Mouse (Mus musculus): ENCODE data around the gene Scgb2b26. TPM values are rescaled to one million over a fixed set of nuclear protein-coding genes. Genes with fewer than 3 reads are reported as not detected.
"Not testable (repeated sequence)": the region's sequence is repeated elsewhere in the genome, so short reads cannot be mapped to it uniquely, and the experiment has no call there.

Gene Scgb2b26
- not detected in 2 replicates for polyA plus RNA-seq (2012; ENCODE audit: insufficient read depth, insufficient read length, low replicate concordance, missing spikeins)

DNA sequence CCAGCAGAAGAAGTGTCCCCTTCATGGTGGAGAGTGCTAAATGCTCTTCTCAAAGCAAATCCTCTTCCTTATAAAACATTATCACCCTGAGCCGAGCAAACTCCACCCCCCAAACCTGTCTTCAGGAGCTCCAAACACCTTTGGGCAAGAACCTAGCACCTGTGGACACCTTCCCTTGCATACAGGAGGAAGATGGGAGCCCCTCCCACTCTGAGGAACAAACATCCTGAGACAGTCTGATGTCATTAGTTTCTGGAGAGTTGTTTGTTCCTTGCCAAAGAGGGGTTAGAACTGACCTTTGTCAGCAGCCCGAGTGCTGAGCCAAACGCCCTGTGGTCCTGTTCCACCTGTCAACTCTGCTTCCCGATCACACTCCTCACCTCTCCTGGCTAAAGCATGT, at the start of gene Scgb2b26:
TSS of gene Scgb2b26 (minus strand) at position 101 of the 400 bp plus-strand sequence.
- Histone ChIP-seq H3K4me1 (ENCODE audit: control insufficient read depth, insufficient read depth, low read length) (no peaks in the 10 kb centered on the region), H3K27ac (ENCODE audit: insufficient read depth, low read depth, low read length) (no peak within 1 kb of the TSS), H3K4me3 (ENCODE audit: insufficient read depth, low read depth, low read length) (no peak within 1 kb of the TSS)
- TF ChIP-seq CTCF (IDR thresholded peaks at IDR 0.05; ENCODE audit: insufficient read depth, low read depth, low read length) (no peak), POLR2A (IDR thresholded peaks at IDR 0.05; ENCODE audit: insufficient read depth, low read depth, low read length) (no peak)
- WGBS = 87% methylated on average over 4 of the region's 4 CpGs

DNA sequence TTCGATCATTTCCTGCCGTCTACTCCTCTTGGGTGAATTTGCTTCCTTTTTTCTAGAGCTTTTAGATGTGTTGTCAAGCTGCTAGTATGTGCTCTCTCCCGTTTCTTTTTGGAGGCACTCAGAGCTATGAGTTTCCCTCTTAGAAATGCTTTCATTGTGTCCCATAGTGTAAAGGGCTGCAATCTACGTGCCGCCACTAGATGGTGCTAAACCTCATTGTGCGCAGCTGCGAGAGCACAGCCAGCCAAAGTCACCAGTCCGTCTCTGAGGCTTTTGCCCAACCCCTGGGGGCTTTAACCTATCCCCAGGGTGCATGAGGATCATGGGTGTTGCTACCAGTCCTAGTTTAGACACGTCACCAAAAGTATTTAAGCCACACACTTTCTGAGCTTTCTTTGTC, 37.4 kb upstream of the Scgb2b26 start:
- H3K4me1 ChIP-seq (ENCODE audit: control insufficient read depth, insufficient read depth, low read length); H3K27ac ChIP-seq (ENCODE audit: insufficient read depth, low read depth, low read length); H3K4me3 ChIP-seq (ENCODE audit: insufficient read depth, low read depth, low read length): not testable (repeated sequence)
- 32% methylated on average over 8 of the region's 9 CpGs for whole genome bisulfite sequencing

DNA sequence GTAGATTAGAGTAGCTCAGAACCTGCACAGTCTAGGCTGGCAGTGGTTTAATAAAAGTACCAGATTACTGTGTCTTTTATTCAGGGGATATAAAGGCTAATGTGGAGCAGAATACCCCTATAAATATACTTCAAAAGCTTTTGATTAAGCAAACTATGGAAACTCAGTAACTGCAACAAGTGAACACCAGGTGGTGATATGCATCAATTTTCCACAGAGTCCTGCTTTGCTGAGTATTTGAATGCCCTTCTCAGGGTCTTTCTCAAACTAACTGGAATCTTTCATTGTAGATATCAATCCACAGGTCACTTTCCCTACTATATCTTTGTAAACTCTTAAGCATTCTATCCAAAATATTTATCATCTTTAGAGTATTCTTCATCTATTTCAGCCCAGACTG, 41.9 kb downstream of the Scgb2b26 start:
- TF ChIP-seq POLR2A (IDR thresholded peaks at IDR 0.05; ENCODE audit: insufficient read depth, low read depth, low read length) (no peak), CTCF (IDR thresholded peaks at IDR 0.05; ENCODE audit: insufficient read depth, low read depth, low read length) (no peak)
- Histone ChIP-seq H3K4me3 (ENCODE audit: insufficient read depth, low read depth, low read length) (no peak overlapping the region), H3K27ac (ENCODE audit: insufficient read depth, low read depth, low read length) (no peak overlapping the region), H3K4me1 (ENCODE audit: control insufficient read depth, insufficient read depth, low read length) (no peaks in the 10 kb centered on the region)

DNA sequence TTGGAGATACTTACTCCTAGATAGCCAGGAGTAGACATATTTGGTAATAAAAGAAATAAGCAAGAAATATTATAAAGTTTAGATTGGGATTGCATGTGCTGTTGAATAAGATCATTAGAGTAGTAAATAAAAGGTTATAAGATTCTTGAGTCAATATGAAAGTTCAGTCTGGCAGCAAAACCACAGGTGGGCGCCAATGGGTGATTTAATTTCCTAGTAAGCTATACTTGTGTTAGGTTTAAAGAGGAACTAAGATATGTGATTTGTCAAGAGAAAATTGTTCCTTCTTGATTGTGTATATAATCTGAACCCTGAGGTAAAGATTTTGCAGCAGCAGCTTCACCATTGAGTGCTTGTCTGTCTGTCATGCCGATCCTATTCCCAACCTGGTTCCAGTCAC, 44.0 kb downstream of the Scgb2b26 start:
- Histone ChIP-seq H3K4me3 (ENCODE audit: insufficient read depth, low read depth, low read length) (no peak overlapping the region), H3K4me1 (ENCODE audit: control insufficient read depth, insufficient read depth, low read length) (no peaks in the 10 kb centered on the region), H3K27ac (ENCODE audit: insufficient read depth, low read depth, low read length) (no peak overlapping the region)
- TF ChIP-seq POLR2A (IDR thresholded peaks at IDR 0.05; ENCODE audit: insufficient read depth, low read depth, low read length) = no peak
- no peak for TF ChIP-seq CTCF (IDR thresholded peaks at IDR 0.05; ENCODE audit: insufficient read depth, low read depth, low read length)
- WGBS = 90% methylated on average over 2 of the region's 2 CpGs

DNA sequence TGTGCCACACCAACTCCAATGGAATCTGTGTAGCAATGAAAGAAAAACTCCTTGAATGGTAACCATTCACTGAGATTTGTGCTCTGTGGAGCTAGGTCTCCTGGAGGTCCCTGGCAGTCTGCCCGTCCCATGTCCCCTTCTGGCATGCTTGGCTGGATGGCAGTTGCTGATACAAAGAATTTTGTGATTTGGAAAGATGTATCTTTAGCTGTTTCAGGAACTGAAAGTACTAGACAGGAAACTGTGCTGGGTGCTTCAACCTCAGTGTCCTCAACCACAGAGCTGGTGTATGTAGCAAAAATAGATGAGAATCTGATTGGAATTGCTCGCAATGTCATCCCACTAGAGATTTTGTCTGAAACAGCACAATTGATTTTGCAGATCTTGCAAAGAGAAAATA, 44.8 kb downstream of the Scgb2b26 start:
- no peak overlapping the region for H3K27ac ChIP-seq (ENCODE audit: insufficient read depth, low read depth, low read length)
- no peaks in the 10 kb centered on the region for H3K4me1 ChIP-seq (ENCODE audit: control insufficient read depth, insufficient read depth, low read length)
- 55% methylated on average over 2 of the region's 2 CpGs for WGBS
- no peak overlapping the region for H3K4me3 ChIP-seq (ENCODE audit: insufficient read depth, low read depth, low read length)
- TF ChIP-seq POLR2A (IDR thresholded peaks at IDR 0.05; ENCODE audit: insufficient read depth, low read depth, low read length) (no peak), CTCF (IDR thresholded peaks at IDR 0.05; ENCODE audit: insufficient read depth, low read depth, low read length) (no peak)

Other genes with a start within 250 kb of the Scgb2b26 start
- gene Scgb2b24, start 205.7 kb downstream of the Scgb2b26 start, polyA plus RNA-seq (2012; ENCODE audit: insufficient read depth, insufficient read length, low replicate concordance, missing spikeins) = not detected in 2 replicates
- gene Scgb1b24, start 201.2 kb downstream of the Scgb2b26 start, polyA plus RNA-seq (2012; ENCODE audit: insufficient read depth, insufficient read length, low replicate concordance, missing spikeins) = not detected in 2 replicates
- not detected in 2 replicates for gene Scgb2b27, start 68.9 kb upstream of the Scgb2b26 start, polyA plus RNA-seq (2012; ENCODE audit: insufficient read depth, insufficient read length, low replicate concordance, missing spikeins)
- gene Scgb1b27, start 76.4 kb upstream of the Scgb2b26 start, polyA plus RNA-seq (2012; ENCODE audit: insufficient read depth, insufficient read length, low replicate concordance, missing spikeins) = not detected in 2 replicates
- gene Scgb1b30, start 150.4 kb upstream of the Scgb2b26 start, polyA plus RNA-seq (2012; ENCODE audit: insufficient read depth, insufficient read length, low replicate concordance, missing spikeins) = not detected in 2 replicates
- gene Wtip, start 188.2 kb upstream of the Scgb2b26 start, polyA plus RNA-seq (2012; ENCODE audit: insufficient read depth, insufficient read length, low replicate concordance, missing spikeins) = not detected in 2 replicates
- gene Uba2, start 224.6 kb upstream of the Scgb2b26 start, polyA plus RNA-seq (2012; ENCODE audit: insufficient read depth, insufficient read length, low replicate concordance, missing spikeins) = not detected in 2 replicates